Mouse (Mus musculus): ENCODE results near the gene Tnik.

- TF ChIP-seq CTCF (IDR thresholded peaks at IDR 0.05; ENCODE audit: insufficient read depth, low read depth, low read length) (no peak), POLR2A (IDR thresholded peaks at IDR 0.05; ENCODE audit: insufficient read depth, low read depth, low read length) (no peak)
Measured at GRCm38 (mm10) chr3:28685510-28685909, 422.5 kb downstream of the Tnik start.

Data from olfactory bulb, adult 2 months (tissue).